Mouse (Mus musculus) intestine, embryonic 16.5 days (tissue): ENCODE measurements around the gene Mtrex. TPM values are rescaled to one million over a fixed set of nuclear protein-coding genes. Genes with fewer than 3 reads are reported as not detected.
A peak's percentile ranks its signal among the peaks of the same experiment; 100 is the strongest.

Experiments used
- ATAC-seq: fragments of 200-750 bp; cut with Nextera tagmentation; 2 replicates; pipeline ENCODE4 v1.8.0; 2017; ENCODE audit warnings: moderate TSS enrichment, moderate library complexity
- H3K27ac ChIP-seq: fragments of 300-500 bp; sonication (generic); 2 replicates; pipeline ENCODE4 v1.5.1; 2014; ENCODE audit warnings: mild to moderate bottlenecking, low read length
- H3K27me3 ChIP-seq: fragments of 300-500 bp; sonication (generic); replicated peaks from 2 replicates; pipeline ENCODE4 v1.6.1; 2014; ENCODE audit warnings: low read length, control low read depth, mixed read lengths; ENCODE audit not compliant: control insufficient read depth, insufficient read depth
- H3K36me3 ChIP-seq: fragments of 300-500 bp; sonication (generic); 2 replicates; pipeline ENCODE4 v1.6.1; 2014; ENCODE audit warnings: low read length, control low read depth; ENCODE audit not compliant: control insufficient read depth, insufficient read depth
- H3K4me1 ChIP-seq: fragments of 300-500 bp; sonication (generic); 2 replicates; pipeline ENCODE4 v1.6.1; 2014; ENCODE audit warnings: low read length, control low read depth, mixed read lengths; ENCODE audit not compliant: control insufficient read depth, insufficient read depth
- H3K4me2 ChIP-seq: fragments of 300-500 bp; sonication (generic); 2 replicates; pipeline ENCODE4 v1.6.1; 2014; ENCODE audit warnings: low read depth, low read length, control low read depth
- H3K4me3 ChIP-seq: fragments of 300-500 bp; sonication (generic); 2 replicates; pipeline ENCODE4 v1.5.1; 2014; ENCODE audit warnings: mild to moderate bottlenecking, low read length
- H3K9ac ChIP-seq: fragments of 300-500 bp; sonication (generic); 2 replicates; pipeline ENCODE4 v1.6.1; 2014; ENCODE audit warnings: low read depth, low read length
- H3K9me3 ChIP-seq: fragments of 300-500 bp; sonication (generic); 2 replicates; pipeline ENCODE4 v1.6.1; 2016; ENCODE audit warnings: low read length, control low read depth; ENCODE audit not compliant: control insufficient read depth
- WGBS: fragments of 180-500 bp; shearing (Covaris S2); extraction: QIAGEN DNeasy Blood & Tissue Kit; methylation state at CpG from one replicate; pipeline ENCODE4 v1.1.7; 2014; 5-methylcytosine and 5-hydroxymethylcytosine counted together
- polyA plus RNA-seq: library from polyadenylated mRNA; unstranded; fragments of >200 nt; fragmentation: Nextera tagmentation; extraction: Ambion mirVana; gene quantifications from 2 replicates; pipeline ENCODE4 v1.2.1, GENCODE M21; 2015

The Mtrex gene
- polyA plus RNA-seq, result 48.1 and 51.5 TPM in 2 replicates

DNA sequence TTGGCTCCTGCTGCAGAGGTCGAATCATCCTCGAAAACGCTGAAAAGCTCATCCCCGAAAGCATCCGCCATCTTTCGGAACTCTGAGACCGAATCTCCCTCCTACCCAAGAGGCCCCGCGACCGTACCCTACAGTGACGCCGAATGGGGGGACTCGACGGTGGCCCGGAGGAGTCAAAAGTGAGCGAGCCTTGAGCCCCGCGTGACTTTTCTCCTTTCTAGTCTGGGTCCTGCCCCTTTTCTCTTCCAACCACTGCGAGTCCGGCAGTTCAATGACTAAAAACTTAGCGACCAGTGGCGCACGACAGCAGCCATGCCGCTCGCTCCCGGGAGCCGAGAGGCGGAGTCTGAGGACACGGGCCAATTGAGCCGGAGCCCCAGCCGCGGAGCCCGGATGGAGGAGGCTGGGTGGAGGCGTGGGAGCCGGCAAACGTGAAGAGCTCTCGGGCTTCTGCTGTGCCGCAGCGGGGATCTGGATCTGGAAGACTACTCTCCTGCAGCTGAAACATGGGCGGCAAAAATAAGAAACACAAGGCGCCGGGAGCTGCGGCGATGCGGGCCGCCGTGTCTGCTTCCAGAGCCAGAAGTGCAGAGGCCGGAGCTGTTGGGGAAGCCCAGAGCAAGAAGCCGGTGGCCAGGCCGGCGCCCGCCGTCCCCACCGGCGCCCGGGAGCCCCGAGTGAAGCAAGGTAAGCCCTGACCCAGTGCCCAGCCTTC, at the start of gene Mtrex, which contains the start of gene Dhx29:
Mtrex (minus strand) TSS at position 112 of the 715 bp plus-strand sequence.
Dhx29 (plus strand) TSS at position 168 of the 715 bp plus-strand sequence.
- ATAC-seq, result peak; percentile 99
- Histone ChIP-seq H3K4me3 (peak within 1 kb of the TSS; percentile 91), H3K4me1 (peaks cover 6% of the 10 kb centered on the region), H3K9me3 (no peaks in the 10 kb centered on the region), H3K27ac (peak within 1 kb of the TSS; percentile 72), H3K4me2 (peak within 1 kb of the TSS; percentile 82), H3K9ac (peak within 1 kb of the TSS; percentile 80), H3K27me3 (no peaks in the 10 kb centered on the region), H3K36me3 (no peaks in the 10 kb centered on the region)
- WGBS, result under 1% methylated on average over 57 of the region's 57 CpGs

DNA sequence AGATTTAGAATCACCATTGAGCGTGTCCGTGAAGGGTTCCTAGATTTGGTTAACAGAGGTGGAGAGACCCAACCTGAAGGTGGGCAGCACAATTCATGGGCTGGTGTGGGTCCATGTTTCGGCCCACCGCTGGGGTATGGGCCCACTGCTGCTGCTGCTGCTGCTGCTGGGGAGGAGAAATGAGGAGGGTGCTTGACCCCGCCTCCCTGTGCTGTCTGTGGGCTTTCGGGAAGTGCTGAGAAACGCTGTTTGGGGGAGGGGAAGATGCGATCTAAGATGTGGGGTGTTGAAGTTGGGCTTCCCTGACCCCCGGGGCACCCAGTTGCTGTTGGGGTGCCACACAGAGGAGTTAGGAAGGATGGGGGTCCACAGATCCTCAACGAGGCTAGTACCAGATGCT, 49.5 kb upstream of the Mtrex start:
- no peak overlapping the region for H3K4me3 ChIP-seq
- no peaks in the 10 kb centered on the region for H3K36me3 ChIP-seq
- no peaks in the 10 kb centered on the region for H3K4me1 ChIP-seq
- H3K27ac ChIP-seq, result no peak overlapping the region
- no peak for ATAC-seq
- peaks cover 8% of the 10 kb centered on the region for H3K27me3 ChIP-seq
- 43% methylated on average over 10 of the region's 10 CpGs for WGBS
- peak overlapping the region; percentile 40; the same call in 1 of the 2 replicates for H3K4me2 ChIP-seq
- H3K9me3 ChIP-seq, result no peaks in the 10 kb centered on the region
- no peak overlapping the region for H3K9ac ChIP-seq

DNA sequence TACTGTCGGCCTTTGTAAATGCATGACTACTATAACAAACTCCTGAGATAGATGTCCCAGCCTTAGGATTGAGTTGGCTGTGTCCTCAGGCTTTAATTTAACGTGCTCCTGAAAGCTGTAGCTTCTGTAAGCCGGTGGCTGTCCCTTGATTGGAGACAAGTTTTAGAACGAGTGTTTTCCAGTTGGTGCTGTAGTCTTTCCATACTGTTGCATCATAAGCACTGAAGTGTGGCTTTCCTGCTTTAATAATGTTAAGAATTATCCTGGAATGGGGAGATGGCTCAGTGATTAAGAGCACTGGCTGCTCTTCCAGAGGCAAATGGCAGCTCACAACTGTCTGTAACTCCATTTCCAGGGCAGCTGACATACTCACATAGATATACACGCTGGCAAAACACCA, 40.1 kb upstream of the Mtrex start:
- no peaks in the 10 kb centered on the region for H3K9me3 ChIP-seq
- no peak overlapping the region for H3K4me2 ChIP-seq
- no peak overlapping the region for H3K27ac ChIP-seq
- H3K4me3 ChIP-seq, result no peak overlapping the region
- ATAC-seq, result no peak
- H3K36me3 ChIP-seq, result no peaks in the 10 kb centered on the region
- no peak overlapping the region for H3K9ac ChIP-seq
- no peaks in the 10 kb centered on the region for H3K27me3 ChIP-seq
- H3K4me1 ChIP-seq, result no peaks in the 10 kb centered on the region
- WGBS, result 94% methylated on average over 5 of the region's 5 CpGs

DNA sequence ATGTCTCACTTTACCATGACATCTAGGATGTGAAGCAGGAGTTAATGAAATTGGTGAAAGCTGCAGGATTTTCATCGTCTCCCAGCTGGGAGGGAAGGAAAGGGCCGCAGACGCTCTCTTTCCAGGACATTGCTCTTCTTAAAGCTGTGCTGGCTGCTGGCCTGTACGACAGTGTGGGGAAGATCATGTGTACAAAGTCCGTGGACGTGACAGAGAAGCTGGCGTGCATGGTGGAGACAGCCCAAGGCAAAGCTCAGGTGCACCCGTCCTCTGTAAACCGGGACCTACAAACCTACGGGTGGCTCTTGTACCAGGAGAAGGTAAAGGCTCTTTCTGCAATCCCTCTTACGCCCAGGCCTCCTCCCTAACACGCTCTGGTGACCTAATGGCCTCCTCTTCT, 37.2 kb upstream of the Mtrex start:
- 95% methylated on average over 12 of the region's 12 CpGs for WGBS
- no peaks in the 10 kb centered on the region for H3K27me3 ChIP-seq
- no peak for ATAC-seq

GRCm38 (mm10) chr13:112963081-112963480, 35.9 kb upstream of the Mtrex start:
- WGBS, result 69% methylated on average over 5 of the region's 5 CpGs
- no peak overlapping the region for H3K9ac ChIP-seq
- H3K27ac ChIP-seq, result no peak overlapping the region
- H3K4me1 ChIP-seq, result no peaks in the 10 kb centered on the region
- H3K4me2 ChIP-seq, result no peak overlapping the region
- no peak overlapping the region for H3K4me3 ChIP-seq
- H3K27me3 ChIP-seq, result no peaks in the 10 kb centered on the region
- no peak for ATAC-seq
- no peaks in the 10 kb centered on the region for H3K36me3 ChIP-seq
- H3K9me3 ChIP-seq, result no peaks in the 10 kb centered on the region

More for the DNA sequence above, 37.2 kb upstream of the Mtrex start:
- no peak overlapping the region for H3K4me3 ChIP-seq
- no peak overlapping the region for H3K27ac ChIP-seq
- H3K36me3 ChIP-seq, result no peaks in the 10 kb centered on the region
- H3K4me2 ChIP-seq, result no peak overlapping the region
- H3K9ac ChIP-seq, result no peak overlapping the region
- no peaks in the 10 kb centered on the region for H3K9me3 ChIP-seq
- H3K4me1 ChIP-seq, result no peaks in the 10 kb centered on the region

DNA sequence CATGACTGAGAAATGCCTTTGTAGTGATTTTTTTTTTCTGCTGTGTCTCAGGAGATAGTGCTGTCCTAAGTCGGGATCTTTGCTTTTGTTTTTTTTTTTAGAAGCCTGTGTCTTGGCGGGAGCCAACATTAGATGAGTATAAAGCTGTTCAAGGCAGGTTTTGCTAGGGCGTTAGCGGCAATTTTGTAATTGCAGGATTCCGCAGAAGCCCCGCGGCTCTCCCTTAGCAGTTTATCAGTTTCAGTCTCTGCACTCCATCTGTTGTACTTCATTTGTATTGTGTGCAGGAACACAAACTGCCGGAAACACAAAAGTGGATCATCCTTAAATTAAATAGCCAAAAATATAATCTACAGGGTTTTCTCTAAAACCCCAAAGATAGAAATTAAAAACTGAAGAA, 26.9 kb upstream of the Mtrex start:
- Histone ChIP-seq H3K9ac (no peak overlapping the region), H3K36me3 (peaks cover 7% of the 10 kb centered on the region), H3K9me3 (no peaks in the 10 kb centered on the region), H3K27me3 (no peaks in the 10 kb centered on the region), H3K4me2 (no peak overlapping the region), H3K27ac (no peak overlapping the region), H3K4me1 (no peaks in the 10 kb centered on the region), H3K4me3 (no peak overlapping the region)
- 91% methylated on average over 8 of the region's 8 CpGs for WGBS
- ATAC-seq, result no peak

DNA sequence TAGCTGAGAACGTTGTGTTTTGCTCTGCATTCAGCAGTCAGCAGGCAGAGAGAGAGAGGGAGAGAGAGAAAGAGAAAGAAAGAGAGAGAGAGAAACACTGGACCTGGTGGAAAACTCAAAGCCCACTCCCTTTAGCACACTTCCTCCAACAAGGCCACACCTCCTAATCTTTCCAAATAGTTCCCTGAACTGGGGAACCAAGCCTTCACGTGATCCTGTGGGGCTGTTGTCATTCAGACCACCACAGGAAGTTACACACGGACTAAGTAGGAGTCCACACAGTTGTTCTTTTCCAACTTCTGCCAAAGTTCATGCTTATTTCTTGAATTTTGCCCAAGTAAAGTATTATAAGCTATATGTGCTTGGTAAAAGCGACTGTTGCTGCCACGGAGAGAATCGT, 18.7 kb upstream of the Mtrex start:
- Histone ChIP-seq H3K4me3 (no peak overlapping the region), H3K36me3 (peaks cover 13% of the 10 kb centered on the region)
- 85% methylated on average over 6 of the region's 6 CpGs for WGBS

DNA sequence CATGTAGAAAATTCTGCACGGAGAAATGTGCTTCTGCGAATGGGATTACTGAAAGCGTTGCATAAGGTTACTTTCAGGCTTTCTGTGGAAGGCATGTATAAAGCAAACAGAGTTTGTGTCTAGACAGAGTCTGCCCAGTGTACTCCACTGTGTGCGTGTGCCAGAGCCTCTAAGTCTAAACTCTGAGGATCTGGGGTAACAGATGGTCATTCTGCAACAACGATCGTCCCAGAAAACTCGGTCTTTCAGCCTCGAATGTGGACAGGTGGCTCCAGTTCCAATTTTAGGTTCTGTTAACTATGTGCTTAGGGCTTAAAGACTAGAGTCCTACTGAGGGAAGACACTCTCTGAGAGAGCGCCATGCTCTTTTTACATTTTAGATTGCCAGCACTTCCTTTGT, 18.1 kb upstream of the Mtrex start:
- H3K27me3 ChIP-seq, result no peaks in the 10 kb centered on the region
- H3K4me1 ChIP-seq, result no peaks in the 10 kb centered on the region
- no peak overlapping the region for H3K4me3 ChIP-seq
- no peak overlapping the region for H3K9ac ChIP-seq
- no peak overlapping the region for H3K27ac ChIP-seq
- 94% methylated on average over 9 of the region's 9 CpGs for WGBS
- ATAC-seq, result no peak
- H3K9me3 ChIP-seq, result no peaks in the 10 kb centered on the region
- H3K4me2 ChIP-seq, result no peak overlapping the region
- peaks cover 11% of the 10 kb centered on the region for H3K36me3 ChIP-seq

More for the DNA sequence above, 18.7 kb upstream of the Mtrex start:
- H3K9me3 ChIP-seq, result no peaks in the 10 kb centered on the region
- no peaks in the 10 kb centered on the region for H3K27me3 ChIP-seq
- no peak overlapping the region for H3K9ac ChIP-seq
- ATAC-seq, result no peak
- H3K4me2 ChIP-seq, result no peak overlapping the region
- no peaks in the 10 kb centered on the region for H3K4me1 ChIP-seq
- H3K27ac ChIP-seq, result no peak overlapping the region

- WGBS, result 58% methylated on average over 15 of the region's 15 CpGs
- no peak overlapping the region for H3K9ac ChIP-seq
- no peak overlapping the region for H3K4me3 ChIP-seq
- H3K9me3 ChIP-seq, result no peaks in the 10 kb centered on the region
- no peak overlapping the region for H3K27ac ChIP-seq
- ATAC-seq, result no peak
- no peaks in the 10 kb centered on the region for H3K27me3 ChIP-seq
- H3K4me2 ChIP-seq, result no peak overlapping the region
- no peaks in the 10 kb centered on the region for H3K4me1 ChIP-seq
- H3K36me3 ChIP-seq, result peaks cover 10% of the 10 kb centered on the region
Observed at GRCm38 (mm10) chr13:112941879-112942330, 14.7 kb upstream of the Mtrex start.
